Mouse (Mus musculus) natural killer cell, adult 2 months (primary cell): Measurements from ENCODE around the gene Gm49325.

Experiments used
- DNase-seq, 2 experiments: peaks; one replicate each; pipeline ENCODE4 v3.0.0; 2022; ENCODE audit warnings: low spot score in 2 of 2

Gm49325 gene

DNA sequence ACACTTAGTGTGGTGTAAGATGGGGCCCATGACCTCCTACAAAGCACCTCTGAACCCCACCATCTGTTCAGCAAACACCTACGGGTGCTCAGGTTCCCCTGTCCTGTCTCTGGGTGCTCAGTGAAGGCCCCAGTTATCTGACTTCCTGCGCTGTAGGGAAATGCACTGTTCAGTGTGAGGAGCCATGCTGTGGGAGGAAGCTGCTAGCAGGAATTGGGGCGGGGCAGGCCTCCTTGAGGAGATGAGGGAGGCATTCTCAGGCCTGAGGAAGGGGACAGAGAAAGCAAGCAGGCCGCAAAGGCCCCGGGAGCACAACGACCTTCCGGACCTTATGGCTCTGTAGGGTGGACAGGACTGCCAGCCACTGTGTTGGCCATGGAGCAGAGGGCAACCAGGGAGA lies 16.9 kb upstream of the Gm49325 start:
- DNase-seq: no peak

DNA sequence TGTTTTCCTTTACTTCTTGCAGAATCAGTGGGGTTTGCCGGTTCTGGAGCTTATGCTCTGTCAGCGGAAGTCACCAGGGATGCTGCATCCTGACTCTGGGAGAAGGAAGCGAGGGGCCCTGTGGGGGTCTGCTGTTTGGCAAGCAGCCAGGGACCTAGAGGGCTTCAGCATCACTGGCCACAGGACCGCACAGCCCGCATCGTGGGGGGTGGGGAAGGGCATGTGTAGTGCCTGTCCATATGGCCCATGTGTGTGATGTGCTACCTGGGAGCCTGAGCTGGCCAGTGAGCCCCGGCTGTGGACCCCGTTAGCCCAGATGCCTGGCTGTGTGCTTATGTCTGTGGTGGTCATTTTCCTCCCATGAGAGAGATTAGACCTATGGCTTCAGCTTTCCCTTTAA lies 16.2 kb upstream of the Gm49325 start:
- no peak for DNase-seq

DNA sequence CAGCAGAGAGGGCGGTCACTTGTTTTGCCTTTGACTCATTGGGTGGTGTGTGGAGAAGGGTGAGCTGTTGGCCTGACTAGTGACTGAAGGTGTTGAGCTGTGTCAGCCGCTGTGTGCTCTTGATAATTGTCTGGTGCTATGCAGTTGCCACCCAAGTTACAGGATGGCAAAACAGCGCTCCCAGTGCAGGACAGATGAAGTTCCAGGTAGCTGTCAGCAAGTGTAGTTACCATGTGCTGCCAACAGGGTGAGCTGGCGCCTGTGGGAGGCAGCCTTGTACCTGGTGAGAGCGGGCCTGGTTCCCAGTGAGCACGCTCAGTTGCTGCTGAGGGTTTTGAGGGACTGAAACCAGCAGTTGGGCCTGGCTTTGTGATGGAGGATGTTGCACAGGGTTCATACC lies 15.2 kb upstream of the Gm49325 start:
- DNase-seq: peak; percentile 55 to 70

DNA sequence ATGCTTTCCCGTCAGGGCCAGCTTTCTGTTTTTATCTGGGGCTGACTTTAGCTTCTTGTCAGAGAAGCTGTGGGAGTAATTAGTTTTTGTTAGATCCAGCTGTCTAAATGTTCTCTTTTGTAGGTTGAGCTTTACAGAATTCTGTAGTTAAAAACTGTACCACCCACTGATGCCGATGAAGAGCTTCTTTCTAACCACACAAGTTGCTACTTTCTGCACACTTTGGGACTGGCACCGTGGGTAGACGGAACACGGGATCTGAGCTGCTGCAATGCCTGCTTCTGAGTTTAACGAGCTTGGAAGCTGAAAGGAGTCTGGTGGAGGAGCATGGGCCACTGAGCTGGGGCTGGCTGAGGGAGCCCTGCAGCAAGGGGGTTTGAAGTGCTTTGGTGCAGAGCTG lies 14.5 kb upstream of the Gm49325 start:
- no peak for DNase-seq

DNA sequence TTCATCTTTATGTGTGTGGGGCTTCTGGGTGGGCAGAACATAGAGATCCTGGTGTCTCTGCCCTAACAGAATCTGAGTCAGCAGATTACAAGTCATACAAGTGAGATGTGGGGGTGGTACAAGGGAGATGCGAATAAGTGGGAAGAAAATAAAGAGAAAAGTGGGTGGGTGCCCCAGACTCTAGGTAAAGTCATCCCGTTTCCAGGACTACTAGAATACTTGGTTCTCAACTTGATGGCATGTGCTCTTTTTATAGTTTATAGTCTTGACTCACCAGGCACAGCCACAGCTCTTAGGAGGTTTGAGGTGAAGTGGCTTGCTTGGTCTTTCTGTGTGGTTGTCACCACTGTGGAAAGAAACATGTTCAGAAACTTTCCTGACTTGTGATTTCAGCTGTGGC lies 9.9 kb upstream of the Gm49325 start:
- DNase-seq: no peak

DNA sequence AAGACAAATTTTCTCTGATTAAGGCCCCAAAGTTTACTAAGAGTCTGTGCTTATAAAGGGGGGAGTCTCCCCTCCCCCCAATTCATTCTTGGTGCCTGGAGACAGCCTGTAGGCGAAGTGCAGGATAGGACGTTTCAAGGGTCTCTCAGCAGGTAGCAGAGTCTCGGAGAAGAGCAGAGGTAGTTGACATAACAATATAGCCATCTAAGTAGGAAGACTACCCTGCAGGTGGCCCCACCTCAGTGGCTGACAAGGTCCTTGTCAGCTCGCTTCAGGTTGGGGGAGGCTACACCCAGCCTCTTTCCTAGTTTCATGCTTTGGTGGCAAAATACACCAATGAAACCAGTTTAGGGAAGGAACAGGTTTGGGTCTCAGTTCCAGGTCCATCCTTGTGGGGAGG lies 3.0 kb upstream of the Gm49325 start:
- DNase-seq: no peak

DNA sequence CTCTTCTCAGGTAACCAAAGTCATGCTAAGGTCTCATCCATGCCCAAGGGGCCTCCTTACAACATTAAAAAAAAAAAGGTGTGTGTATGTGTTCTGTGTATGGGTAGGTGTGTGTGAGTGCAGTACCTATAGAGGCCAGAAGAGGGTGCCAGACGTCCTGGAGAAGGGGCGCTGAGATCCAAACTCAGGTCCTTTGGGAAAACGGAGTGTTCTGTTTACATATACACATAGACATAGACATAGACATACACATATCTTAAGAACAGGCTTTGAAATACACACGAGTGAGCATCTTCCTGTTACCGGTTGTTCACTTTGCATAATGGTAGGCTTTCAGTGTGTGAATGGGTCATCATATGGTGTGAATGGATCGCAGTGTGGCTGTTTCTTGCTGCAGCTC lies 1.9 kb upstream of the Gm49325 start:
- no peak for DNase-seq

DNA sequence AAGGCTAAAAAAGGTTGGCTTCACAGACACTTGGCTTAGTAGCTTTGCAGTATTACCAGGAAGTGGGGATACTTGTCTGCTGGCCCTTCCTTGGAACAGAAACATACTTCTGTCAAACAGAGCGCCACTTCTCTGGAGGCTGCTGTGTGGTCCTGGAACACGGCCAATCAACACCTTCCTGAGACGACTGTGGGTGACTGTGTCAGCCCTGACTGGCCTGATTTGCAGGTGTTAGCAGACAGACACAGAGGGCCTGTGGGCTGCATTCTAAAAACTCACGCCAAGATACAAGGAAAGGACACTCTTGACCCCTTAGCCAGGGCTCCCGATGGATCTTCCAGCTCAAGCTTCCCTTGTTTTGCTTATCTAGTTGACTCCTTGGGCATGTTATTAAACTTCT lies 1.0 kb upstream of the Gm49325 start:
- peak in 1 of 2 experiments; percentile 49 for DNase-seq

DNA sequence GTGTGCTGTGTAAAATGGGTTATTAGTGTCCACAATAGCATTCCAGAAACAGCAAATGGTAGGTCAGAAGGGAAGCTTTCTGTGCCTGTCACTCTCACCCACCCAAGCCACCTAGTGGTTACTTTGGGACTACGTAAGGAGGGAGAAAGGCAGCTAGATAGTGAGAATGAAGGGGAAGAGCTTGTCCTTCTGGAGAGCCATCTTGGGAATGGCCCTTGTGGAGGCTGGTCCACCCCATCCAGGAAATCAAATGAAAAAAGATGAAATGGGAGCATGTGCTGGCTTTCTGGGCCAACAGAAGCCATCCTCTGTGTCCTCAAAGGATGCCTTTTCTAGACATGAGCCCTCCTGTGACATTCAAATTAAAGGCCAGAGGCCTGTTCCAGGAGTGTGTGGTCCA lies 629 bp upstream of the Gm49325 start:
- DNase-seq: peak; percentile 29 to 41

DNA sequence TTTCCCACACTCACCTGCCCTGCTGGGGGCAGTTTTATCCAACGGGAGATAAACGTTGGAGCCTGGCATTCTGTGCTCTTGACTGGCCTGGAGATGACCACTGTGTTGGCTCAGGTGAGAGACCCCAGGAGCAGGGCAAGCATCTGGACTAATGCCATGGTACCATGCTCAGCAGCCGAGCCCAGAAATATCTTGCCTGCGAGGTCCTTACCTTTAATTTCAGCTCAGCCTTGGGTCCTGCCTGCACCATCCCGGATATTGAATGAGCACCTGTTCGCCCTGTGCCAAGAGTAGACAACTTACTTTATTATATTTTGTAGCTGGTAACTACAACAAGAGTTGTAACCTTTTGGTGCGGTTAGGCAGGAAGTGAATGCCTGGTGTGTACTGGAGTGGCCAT lies 858 bp downstream of the Gm49325 start:
- DNase-seq: peak; percentile 61 to 66

DNA sequence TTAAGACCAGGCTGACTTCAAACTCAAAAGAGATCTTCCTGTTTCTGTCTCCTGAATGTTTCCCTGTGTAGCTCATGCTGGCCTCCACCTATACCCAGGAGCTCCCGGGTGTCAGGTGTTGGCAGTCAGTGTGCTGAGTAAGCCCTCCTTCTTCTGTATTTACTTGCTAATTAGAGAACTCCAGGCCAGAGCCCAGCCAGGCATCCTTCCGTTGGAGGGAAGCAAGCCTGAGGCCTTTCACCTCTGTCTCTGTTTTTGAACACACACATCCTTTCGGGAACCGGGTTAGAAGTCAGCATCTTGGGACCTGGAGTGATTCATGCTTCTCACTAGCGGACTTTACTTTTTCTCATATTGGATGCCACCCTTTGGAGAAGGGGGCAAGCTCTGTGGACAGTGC lies 1.4 kb downstream of the Gm49325 start:
- DNase-seq: no peak

DNA sequence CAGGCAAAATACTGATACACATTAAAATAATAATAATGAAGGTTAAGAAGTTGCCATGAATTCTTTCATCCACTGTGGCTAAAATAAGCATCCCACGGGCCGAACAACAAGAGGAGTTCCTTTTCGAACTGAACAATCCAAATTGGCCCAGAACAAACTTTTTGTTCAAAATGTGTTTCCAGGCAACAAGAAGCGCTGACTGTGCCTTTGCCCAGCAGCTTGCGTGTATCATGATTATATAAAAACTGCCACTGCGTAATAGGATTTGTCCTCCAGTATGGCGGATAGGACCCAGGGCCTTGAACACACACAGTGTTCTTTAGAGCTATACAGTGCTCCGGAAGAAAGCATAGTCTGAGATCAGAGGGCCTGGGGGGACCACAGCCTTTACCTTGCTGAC lies 2.6 kb downstream of the Gm49325 start:
- DNase-seq: no peak

DNA sequence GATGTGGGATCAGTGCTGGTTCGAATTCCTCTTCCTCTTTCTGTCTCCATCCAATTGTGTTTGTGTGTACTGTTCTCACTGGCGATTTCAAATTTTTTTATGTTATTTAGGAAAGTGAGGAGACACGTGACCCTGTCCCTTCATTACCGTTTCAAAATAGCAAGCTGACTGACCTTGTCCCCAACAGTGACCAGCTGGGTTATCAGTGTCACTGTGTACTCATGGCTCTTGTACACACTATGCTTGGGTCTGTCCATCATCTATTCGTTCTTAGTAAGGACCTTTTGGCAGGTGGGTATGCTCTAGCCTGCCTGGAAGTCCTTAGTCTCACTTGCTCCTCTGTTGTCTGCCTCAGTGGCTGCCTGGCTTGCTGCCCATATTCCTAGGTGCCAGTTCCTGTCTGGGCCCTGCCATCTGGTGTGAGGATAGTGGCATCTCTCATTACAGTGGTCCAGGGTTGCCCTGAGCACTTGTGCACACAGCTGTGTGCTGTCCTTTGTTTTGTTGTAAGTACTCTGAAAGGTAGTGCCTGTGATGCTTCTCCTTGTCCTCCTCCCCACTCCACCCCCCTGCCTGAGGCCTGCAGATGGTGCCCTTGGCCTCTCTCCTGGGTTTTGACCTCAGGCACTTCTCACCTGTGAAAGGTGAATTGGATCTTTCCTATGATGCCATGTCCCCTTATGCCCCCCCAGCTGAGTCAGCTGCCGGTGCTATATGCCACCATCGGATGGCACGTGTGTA lies 4.4 kb downstream of the Gm49325 start:
- no peak for DNase-seq

DNA sequence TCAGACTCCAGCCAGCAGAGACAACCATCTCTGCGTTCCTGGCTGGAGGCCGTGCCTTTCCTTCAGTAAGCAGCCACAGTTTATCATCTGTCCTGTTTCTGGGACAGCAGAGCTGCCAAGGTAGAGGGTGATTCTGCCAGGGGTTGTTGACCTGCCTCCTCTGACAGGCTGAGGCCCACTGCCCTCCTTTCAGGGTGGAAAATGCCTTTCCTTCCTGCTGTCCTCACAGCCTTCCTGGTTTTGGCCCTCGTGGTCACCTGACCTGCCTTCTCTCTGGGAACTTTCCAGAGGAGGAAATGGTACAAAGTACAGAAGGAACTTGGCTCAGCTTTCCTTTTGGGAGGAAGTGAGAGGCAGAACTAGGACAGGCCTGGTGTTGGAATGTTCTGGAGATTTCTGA lies 7.4 kb downstream of the Gm49325 start:
- no peak for DNase-seq

DNA sequence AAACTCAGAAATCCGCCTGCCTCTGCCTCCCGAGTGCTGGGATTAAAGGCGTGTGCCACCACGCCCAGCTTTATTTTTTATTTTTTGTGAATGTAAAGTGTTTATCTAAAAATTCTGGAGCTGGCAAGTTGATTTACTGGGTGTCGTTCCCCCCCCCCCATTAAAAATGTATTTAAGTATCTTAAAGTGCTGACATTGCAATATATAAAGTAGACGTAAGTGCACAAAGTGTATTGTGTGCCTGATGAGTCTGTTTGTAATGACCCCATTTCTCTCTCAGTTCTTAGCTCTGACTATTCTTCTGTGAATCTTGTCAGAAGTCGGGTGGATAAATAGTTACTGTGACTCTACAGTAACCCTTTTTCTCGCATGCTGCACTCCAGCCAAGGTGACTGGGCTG lies 9.7 kb downstream of the Gm49325 start:
- no peak for DNase-seq

DNA sequence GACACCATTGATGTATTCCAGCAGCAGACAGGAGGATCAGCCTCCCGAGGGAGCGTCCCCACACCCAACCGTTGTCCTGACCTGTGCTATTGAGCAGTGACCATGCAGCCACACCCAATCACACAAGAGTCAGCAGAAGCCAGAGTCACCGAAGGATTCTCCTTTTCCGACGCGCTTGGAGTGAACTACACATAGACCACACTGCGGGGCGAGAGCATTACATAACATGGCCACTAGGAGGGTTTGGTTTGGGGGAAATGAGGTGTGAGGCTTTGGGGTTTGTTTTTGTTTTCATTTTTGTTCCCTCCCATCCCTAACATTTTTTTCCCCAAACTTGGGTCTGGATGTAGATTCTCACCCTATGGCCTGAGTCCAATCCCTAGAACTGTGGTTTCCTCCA lies 10.2 kb downstream of the Gm49325 start:
- no peak for DNase-seq

DNA sequence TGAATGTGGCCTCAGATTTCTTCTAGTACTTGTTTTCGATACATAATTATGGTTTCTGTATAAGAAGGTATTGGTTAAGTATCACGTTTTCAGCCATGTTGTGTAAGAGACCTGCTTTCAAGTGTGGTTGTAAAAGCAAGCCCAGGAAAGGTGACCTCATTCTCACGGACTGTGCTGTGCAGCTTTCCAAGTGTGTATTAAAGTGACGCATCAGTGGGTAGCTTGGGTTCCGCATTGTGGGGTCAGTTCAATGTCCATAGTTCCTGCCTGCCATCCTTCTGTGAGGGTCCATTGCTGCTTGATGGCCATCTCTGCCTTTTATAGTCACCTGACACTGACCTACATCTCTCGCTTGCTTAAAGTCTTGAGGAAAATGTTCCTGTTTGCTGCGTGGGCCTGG lies 10.9 kb downstream of the Gm49325 start:
- no peak for DNase-seq

DNA sequence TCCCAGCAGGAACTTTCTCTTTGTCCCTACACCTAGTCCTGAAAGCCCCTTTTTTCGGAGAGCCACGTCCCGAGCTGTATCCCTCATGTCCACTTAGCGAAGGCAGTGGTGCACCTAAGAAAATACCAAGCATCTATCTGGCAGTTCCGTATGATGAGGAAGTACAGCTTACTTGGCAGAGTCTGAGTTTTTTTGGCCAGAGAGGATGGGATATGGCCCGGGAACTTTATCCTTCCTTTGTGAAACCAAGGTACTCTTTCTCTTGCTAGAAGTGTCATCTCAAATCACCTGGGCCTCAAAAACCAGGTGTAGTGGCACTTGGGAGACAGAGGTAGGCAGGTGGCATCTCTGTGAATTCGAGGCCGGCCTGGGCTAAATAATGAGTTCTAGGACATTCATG lies 15.5 kb downstream of the Gm49325 start:
- DNase-seq: no peak

DNA sequence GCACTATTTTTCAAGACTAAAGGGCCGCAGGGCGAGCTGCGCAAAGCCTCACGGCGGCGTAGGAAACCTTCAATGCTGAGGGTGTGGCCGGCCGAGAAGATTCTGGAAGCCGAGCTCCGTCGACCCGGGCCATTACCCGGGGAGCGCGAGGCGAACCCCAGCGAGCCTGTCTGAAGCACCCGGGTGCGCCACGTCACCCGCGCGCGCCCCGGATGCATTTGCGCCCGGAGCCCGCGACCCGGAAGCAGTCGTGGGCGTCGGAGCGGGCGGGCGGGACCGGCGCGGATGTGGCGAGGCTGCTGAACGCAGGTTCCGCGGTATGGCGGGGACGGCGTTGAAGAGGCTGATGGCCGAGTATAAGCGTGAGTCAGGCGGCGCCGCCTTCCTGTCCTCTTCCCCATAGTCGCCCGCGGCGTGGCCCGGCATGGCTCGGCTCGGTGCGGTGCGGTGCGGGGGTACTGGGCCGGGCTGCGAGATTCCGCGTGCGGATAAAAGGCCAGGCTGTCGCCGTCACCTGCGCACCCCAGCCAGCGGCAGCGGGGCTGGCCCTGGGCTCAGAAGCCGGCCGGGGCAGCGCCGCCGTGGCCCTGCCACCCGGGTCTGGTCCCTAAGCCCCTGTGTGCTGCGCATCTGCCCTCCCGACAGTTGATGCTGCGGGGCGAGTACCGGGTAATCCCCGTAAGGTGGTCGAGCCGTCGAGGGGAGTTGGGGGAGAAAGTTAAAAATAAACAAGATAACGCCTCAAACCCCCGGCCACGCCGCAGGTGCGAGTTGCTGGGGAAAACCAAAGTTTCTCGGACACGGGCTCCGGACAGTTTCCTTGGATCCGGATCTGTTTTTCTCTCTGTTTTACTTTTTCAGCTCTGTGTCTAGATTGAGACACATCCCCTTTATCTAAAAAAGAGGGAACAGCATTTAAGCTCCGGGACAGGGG lies 16.3 kb downstream of the Gm49325 start, which contains the start of gene Ube2g2:
Gene Ube2g2, plus strand, starts transcription at position 221 of the 934 bp plus-strand sequence.
- peak; percentile 90 to 93 for DNase-seq

DNA sequence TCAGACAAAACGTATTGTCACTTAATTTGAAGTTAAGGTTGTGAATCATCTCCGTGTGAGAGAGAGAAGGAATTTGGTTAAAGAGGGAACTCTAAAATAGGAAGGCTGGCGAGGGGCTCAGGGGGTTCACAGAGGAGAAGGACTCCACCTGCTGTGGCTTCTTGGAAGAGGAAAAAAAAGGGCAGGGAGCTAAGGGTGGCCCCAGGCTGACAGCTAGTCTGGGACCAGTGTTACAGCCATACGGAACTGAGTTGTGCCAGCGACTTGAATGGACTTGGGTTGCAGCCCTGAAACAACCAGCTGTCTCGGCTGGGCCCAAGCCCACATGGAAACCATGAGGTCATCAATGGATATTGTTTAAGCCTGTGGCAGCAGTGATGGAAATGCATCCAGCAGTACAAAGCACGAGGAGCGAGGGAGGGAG lies 17.1 kb downstream of the Gm49325 start:
- DNase-seq: no peak

DNA sequence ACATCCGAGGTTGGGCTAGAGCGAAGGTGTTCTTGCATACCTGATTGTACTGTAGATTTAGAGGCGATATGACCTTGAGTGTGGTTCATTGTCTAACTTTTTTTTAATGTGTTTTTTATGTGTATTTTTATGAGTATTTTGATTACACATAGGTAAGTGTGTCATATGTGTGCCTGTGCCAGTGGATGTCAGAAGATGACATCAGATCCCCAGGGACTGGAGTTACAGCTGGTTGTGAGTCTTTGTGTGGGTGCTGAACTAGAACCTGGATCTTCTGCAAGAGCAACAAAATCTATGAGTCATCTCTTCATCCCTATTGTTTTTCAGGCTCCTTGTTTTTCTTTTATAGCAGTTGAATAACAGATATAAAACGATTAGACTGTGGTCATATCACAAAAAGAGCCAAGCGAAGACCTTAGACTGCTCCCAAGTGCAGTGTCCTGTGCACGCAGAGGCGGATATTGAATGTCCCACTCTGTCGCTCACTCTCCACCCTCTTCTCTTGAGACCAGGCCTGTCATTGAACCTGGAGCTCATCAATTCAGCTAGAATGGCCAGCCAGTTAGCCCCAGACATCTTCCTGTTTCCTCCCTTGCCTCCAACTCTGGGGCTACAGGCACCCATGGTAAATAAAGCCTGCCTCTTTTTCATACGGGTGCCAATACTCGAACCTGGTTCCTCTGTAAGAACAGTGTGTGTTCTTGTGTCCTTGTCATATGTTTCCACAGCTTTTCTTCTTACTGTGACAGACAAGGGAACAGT lies 17.8 kb downstream of the Gm49325 start:
- no peak for DNase-seq

DNA sequence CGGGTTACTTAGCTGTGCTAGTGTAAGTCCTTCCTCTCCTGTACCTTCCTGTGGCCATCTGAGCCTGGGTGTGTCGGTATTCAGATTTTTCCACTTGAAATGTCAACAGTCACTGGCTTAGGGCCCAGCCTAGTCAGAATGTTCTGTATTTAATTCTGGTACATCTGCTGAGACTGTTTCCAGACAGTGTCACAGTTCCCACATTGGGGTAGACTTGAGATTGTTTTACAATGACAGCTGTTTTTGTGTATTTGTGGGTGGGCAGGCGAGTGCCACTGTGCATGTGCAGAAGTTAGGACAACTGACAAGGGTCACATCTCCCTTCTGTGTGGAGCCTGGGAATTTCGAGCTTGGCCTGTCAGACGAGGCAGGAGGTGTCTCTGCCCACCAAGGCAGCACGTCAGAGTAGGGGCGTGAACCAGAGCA lies 18.6 kb downstream of the Gm49325 start:
- no peak for DNase-seq
